Mouse (Mus musculus) lung, postnatal 0 days (tissue): ENCODE results near the gene Slc24a3.

Experiments used
- CTCF ChIP-seq: IDR thresholded peaks from 2 replicates; pipeline ENCODE4 v1.5.1; 2016; ENCODE audit warnings: antibody characterized with exemption, mild to moderate bottlenecking
- EP300 ChIP-seq: IDR thresholded peaks from 2 replicates; pipeline ENCODE4 v1.6.1; 2016; ENCODE audit warnings: antibody characterized with exemption, mild to moderate bottlenecking, control low read depth

GRCm38 (mm10) chr2:145501472-145501871 lies 333.9 kb downstream of the Slc24a3 start:
- TF ChIP-seq CTCF (no peak), EP300 (no peak)
